Mouse (Mus musculus): ENCODE results near the gene Guca1a.
A peak's percentile ranks its signal among the peaks of the same experiment; 100 is the strongest.

Guca1a gene

GRCm38 (mm10) chr17:47409897-47410861, 9.8 kb upstream of the Guca1a start:
- DNase-seq (ENCODE audit: low spot score in 2 of 2) = peak in 1 of 2 experiments; percentile 13

DNA sequence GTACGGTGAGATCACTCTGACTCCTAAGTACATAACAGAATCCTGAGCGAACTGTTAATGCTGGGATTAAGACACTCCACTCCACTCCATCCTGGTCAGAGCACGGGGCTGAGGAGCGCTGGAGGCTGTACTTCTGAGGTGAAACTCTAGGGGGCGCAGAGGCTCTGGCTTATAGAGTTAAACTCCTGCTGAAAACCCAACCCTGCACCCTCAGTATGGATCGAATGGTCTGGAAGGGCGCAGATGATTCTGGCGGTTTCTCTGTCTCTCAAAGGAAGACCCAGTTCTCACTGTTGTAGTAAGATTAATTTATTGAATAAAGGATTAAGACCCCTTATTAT, 8.1 kb upstream of the Guca1a start:
- peak in 1 of 2 experiments; percentile 30 for DNase-seq (ENCODE audit: low spot score in 2 of 2)

GRCm38 (mm10) chr17:47407717-47408557, 7.6 kb upstream of the Guca1a start:
- DNase-seq (ENCODE audit: low spot score in 2 of 2) = no peak

- DNase-seq (ENCODE audit: low spot score in 2 of 2) = no peak
Observed at GRCm38 (mm10) chr17:47399091-47399490, 1.3 kb downstream of the Guca1a start.

GRCm38 (mm10) chr17:47395376-47395913, 4.9 kb downstream of the Guca1a start:
- DNase-seq (ENCODE audit: low spot score in 2 of 2) = no peak

DNA sequence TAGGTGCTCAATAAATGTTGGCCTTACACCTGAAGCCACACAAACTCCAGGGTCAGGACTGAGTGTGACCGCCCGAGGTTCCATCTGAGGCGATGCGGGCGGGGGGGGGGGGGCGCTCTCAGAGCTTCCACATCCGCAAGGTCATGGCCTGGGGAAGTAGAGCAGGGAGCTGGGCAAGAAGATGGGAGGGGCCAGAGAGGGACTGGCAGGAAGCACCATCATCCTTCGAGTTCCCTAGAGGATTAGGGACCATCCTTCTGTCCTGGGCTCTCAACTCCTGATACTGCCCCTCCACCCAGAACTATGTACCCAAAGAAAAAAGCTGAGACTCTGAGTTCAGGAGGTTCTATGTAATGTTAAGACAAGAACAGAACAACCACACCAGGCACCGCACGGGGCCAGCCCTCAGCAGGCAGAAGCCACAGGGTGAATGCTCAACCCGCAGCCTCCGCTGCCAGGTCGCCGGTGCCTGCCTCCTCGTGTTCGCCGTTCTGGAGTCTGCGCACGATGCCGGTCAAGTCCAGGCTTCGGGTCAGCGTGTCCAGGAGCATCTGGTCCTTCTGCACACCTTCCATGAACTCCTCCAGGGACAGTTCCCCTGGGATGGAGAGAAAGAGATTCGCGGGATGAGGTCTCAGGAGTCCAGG, 6.0 kb downstream of the Guca1a start:
- DNase-seq (ENCODE audit: low spot score in 2 of 2) = no peak

GRCm38 (mm10) chr17:47386649-47387048, 13.7 kb downstream of the Guca1a start:
- DNase-seq (ENCODE audit: low spot score in 2 of 2) = no peak

- DNase-seq (ENCODE audit: low spot score in 2 of 2) = no peak
Observed at GRCm38 (mm10) chr17:47385145-47385544, 15.2 kb downstream of the Guca1a start, which contains the start of gene Guca1b. TSS of gene Guca1b (plus strand) at chr17:47385393.

- DNase-seq (ENCODE audit: low spot score in 2 of 2) = no peak
Observed at GRCm38 (mm10) chr17:47384064-47384463, 16.3 kb downstream of the Guca1a start.

DNA sequence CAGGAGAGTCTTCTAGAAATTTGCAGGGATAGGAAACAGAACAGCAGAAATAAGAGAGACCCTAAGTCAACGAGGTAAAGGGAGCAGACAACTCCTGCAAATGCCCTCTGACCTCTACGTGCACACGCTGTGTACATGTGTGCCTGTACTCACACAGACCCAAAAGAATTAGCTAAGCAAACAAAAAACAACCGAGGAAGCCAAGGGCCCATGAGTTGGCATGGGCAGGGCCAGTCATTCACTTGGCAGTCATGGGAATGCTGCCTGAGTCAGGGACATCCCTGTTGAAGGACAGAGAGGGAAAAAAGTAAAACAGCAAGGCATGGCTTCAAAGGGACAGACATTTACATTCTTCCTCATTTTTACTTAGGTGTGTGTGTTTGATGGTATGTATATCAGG, 17.1 kb downstream of the Guca1a start:
- DNase-seq (ENCODE audit: low spot score in 2 of 2) = no peak

- DNase-seq (ENCODE audit: low spot score in 2 of 2) = no peak
Observed at GRCm38 (mm10) chr17:47381917-47382316, 18.5 kb downstream of the Guca1a start.

DNA sequence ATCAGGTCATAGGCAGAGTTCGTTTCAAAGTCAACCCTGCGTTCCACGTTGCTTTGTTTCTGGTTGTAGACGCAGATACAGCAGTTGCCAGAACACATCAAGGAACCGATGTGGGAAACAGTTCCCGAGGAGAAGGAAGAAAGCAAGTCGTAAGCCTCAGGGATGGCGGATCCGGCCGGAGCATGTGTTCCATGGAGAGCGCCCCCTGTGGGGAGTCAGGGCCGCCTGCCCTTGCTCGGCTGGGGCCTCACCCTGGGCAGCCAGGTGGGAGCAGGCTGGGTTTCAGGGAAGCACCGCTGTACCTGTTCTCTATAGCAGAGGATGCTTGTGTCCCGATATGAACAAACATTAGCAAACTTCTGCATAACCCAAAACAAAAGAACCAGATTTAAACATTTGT, 22.3 kb downstream of the Guca1a start:
- DNase-seq (ENCODE audit: low spot score in 2 of 2) = no peak

DNA sequence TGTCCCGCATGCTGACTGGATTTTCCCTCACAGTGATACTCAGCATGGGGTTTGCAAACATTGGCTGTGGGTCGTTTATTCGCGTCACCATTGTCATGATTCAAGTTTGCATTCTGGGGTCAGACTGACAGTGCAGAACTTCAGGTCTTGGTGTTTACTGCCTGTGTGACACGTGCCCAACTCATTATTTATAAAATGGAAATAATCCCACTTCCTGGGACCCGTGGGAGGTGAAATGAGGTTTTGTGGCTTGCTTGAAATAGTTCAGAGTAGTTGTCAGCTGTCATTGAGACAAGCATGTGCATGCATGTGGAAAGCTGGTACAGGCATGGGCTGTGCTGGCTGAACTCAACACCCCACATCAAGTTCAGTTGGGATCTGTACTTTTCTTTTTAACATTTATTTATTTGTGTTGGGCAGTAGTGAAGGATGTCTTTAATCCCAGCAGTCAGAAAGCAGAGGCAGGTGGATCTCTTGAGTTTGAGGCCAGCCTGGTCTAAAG, 23.6 kb downstream of the Guca1a start:
- no peak for DNase-seq (ENCODE audit: low spot score in 2 of 2)

- DNase-seq (ENCODE audit: low spot score in 2 of 2) = no peak
Observed at GRCm38 (mm10) chr17:47373991-47374390, 26.4 kb downstream of the Guca1a start.

GRCm38 (mm10) chr17:47371451-47371850, 28.9 kb downstream of the Guca1a start:
- peak in 1 of 2 experiments; percentile 33 for DNase-seq (ENCODE audit: low spot score in 2 of 2)

DNA sequence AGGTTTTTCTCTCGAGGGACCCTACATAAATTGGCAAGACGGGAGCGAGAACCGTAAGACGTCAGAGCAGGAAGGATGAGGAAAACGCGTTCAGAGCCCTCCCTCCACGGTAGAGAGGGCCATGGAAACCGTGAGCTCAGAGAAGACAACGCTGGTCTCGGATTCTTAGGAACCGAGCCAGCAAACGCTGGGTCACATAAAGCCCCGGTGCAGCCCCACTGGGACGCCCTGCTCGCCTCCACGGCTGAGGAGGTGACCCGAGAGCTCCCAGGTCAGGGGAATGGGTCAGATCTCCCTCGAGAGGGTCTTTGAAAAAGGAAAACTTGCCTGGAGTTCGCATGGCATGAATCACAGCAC, 31.3 kb downstream of the Guca1a start:
- DNase-seq (ENCODE audit: low spot score in 2 of 2) = no peak

DNA sequence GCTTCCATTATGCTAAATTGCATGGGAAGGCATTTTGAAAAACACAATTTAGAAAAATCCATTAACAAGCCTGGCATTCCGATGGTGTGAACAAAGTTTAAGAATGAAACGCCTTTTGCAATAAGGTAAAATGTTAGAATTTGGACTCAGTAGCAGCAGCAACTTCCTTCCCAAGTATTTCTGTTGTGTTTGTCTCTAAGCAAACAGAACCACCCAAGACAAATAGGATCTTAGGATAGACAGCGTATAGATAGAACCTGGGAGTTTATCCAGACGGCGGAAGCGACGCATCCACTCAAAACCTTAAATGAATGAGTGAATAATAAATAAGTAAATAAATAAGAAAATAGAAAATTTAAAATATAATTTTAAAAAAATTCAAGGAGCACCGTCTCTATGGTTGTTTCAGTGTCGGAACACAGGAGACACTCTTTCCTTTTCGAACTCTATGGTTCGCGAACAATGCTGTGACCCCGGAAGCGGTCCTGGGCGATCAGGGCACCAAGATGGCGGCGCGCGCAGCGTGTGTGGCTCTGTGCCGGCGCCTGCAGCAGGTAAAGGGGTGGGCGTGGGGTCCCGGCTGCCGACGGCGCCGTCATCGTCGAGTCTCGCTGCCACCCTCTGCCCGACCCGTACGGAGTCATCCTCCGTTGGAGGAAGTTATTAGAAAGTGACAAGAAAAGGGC, 31.8 kb downstream of the Guca1a start, which contains the start of gene Mrps10:
Gene Mrps10 (plus strand): TSS at position 487 of the 686 bp plus-strand sequence.
- DNase-seq (ENCODE audit: low spot score in 2 of 2) = peak; percentile 74 to 80

- DNase-seq (ENCODE audit: low spot score in 2 of 2) = no peak
Observed at GRCm38 (mm10) chr17:47361343-47361742, 39.0 kb downstream of the Guca1a start.

DNA sequence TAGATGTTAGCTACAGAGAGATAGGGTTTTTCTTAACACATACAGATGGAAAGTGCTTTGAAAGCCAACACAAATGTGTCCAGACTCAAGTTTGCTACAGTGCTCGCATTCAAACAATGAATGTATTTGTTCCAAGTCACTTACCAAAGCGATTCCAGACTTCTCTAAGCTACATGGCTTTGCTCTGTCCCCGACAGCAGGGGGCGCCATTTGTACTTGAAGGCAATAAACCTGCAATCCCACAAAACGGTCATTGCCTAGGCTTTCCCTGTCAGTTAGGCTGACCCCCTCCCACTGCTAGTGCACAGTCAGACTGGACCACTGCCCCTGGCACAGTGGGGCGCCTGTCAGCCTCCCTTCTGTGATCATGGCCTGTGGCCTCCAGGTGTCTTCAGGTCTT, 40.4 kb downstream of the Guca1a start:
- no peak for DNase-seq (ENCODE audit: low spot score in 2 of 2)

DNA sequence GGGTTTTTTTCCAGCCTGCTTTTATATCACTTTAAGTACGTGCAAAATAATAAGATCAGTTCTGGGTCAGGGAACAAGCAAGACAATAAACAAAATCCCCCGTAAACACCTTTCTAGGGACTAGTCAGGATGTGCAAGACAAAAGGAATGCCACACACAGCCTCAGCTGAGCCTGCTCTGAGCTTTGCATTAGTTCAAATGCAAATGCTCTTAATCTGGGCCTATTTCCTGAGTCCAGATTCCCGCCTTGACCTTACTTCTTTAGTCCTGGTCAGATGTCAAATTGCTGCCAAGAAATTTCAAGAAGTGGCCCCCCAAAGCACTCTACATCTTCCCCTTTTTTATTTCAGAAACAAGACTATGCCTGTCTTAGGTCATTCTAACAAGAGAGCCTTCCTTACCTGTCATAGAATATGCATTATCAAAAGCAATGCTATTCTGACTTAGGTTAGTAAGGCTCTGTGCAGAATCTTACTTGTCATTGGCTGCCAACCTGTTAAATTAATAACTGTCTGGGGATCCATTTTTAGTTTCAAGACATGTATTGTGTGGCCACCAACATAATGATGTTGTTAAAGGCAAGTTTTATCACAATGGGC, 50.6 kb downstream of the Guca1a start:
- no peak for DNase-seq (ENCODE audit: low spot score in 2 of 2)
